Mouse (Mus musculus): Measurements from ENCODE around the gene Psmd7.

Psmd7 gene

GRCm38 (mm10) chr8:107578132-107578531 is 10.1 kb downstream of the Psmd7 start:
- no peak for DNase-seq (ENCODE audit: low read depth, low spot score)

GRCm38 (mm10) chr8:107577640-107578039 is 10.6 kb downstream of the Psmd7 start:
- DNase-seq (ENCODE audit: low read depth, low spot score) = no peak

GRCm38 (mm10) chr8:107576702-107577101 is 11.6 kb downstream of the Psmd7 start:
- DNase-seq (ENCODE audit: low read depth, low spot score) = peak; percentile 95

GRCm38 (mm10) chr8:107574771-107575170 is 13.5 kb downstream of the Psmd7 start:
- DNase-seq (ENCODE audit: low read depth, low spot score) = peak; percentile 75

GRCm38 (mm10) chr8:107572497-107572896 is 15.8 kb downstream of the Psmd7 start:
- DNase-seq (ENCODE audit: low read depth, low spot score) = peak; percentile 87

- DNase-seq (ENCODE audit: low read depth, low spot score) = no peak
These were observed 16.7 kb downstream of the Psmd7 start for GRCm38 (mm10) chr8:107571486-107572135.

GRCm38 (mm10) chr8:107571046-107571445 is 17.2 kb downstream of the Psmd7 start:
- no peak for DNase-seq (ENCODE audit: low read depth, low spot score)

GRCm38 (mm10) chr8:107562164-107562563 is 26.1 kb downstream of the Psmd7 start:
- peak; percentile 54 for DNase-seq (ENCODE audit: low read depth, low spot score)

GRCm38 (mm10) chr8:107560820-107561536 is 27.3 kb downstream of the Psmd7 start:
- DNase-seq (ENCODE audit: low read depth, low spot score) = no peak

- DNase-seq (ENCODE audit: low read depth, low spot score) = no peak
These were observed 31.7 kb downstream of the Psmd7 start for GRCm38 (mm10) chr8:107556511-107556936.

- DNase-seq (ENCODE audit: low read depth, low spot score) = peak; percentile 44
These were observed 33.0 kb downstream of the Psmd7 start for GRCm38 (mm10) chr8:107555231-107555630.

- no peak for DNase-seq (ENCODE audit: low read depth, low spot score)
These were observed 36.0 kb downstream of the Psmd7 start for GRCm38 (mm10) chr8:107552234-107552633.

- DNase-seq (ENCODE audit: low read depth, low spot score) = peak; percentile 55
These were observed 41.4 kb downstream of the Psmd7 start for GRCm38 (mm10) chr8:107546817-107547216.

- DNase-seq (ENCODE audit: low read depth, low spot score) = no peak
These were observed 42.1 kb downstream of the Psmd7 start for GRCm38 (mm10) chr8:107546154-107546553.

- no peak for DNase-seq (ENCODE audit: low read depth, low spot score)
These were observed 42.6 kb downstream of the Psmd7 start for GRCm38 (mm10) chr8:107545621-107546152.

GRCm38 (mm10) chr8:107544651-107545174 is 43.6 kb downstream of the Psmd7 start:
- DNase-seq (ENCODE audit: low read depth, low spot score) = peak; percentile 40

GRCm38 (mm10) chr8:107544211-107544610 is 44.1 kb downstream of the Psmd7 start:
- DNase-seq (ENCODE audit: low read depth, low spot score) = no peak

- no peak for DNase-seq (ENCODE audit: low read depth, low spot score)
These were observed 44.5 kb downstream of the Psmd7 start for GRCm38 (mm10) chr8:107543714-107544113.

GRCm38 (mm10) chr8:107542151-107542550 is 46.1 kb downstream of the Psmd7 start:
- DNase-seq (ENCODE audit: low read depth, low spot score) = no peak

- DNase-seq (ENCODE audit: low read depth, low spot score) = no peak
These were observed 46.9 kb downstream of the Psmd7 start for GRCm38 (mm10) chr8:107541369-107541768.

GRCm38 (mm10) chr8:107540623-107541022 is 47.6 kb downstream of the Psmd7 start:
- DNase-seq (ENCODE audit: low read depth, low spot score) = no peak

- DNase-seq (ENCODE audit: low read depth, low spot score) = no peak
These were observed 50.8 kb downstream of the Psmd7 start for GRCm38 (mm10) chr8:107537472-107537871.

Data from ZHBTc4 (cell line).